Mouse (Mus musculus): ENCODE measurements around the gene Rab11fip3. TPM values are rescaled to one million over a fixed set of nuclear protein-coding genes. Genes with fewer than 3 reads are reported as not detected.
"Not testable (repeated sequence)": the region's sequence is repeated elsewhere in the genome, so short reads cannot be mapped to it uniquely, and the experiment has no call there.

The Rab11fip3 gene
- 25.2 and 26.2 TPM in 2 replicates for polyA plus RNA-seq (2012; rRNA removed)

- peak within 1 kb of the TSS; percentile 84 for H3K4me3 ChIP-seq (ENCODE audit: control insufficient read depth, insufficient read depth, low read length)
- WGBS: under 1% methylated on average over 94 of the region's 94 CpGs
- peak; percentile 67 for TF ChIP-seq POLR2A (IDR thresholded peaks at IDR 0.05; ENCODE audit: control insufficient read depth, extremely low read depth, insufficient read depth, low read length, poor library complexity)
- TF ChIP-seq CTCF (IDR thresholded peaks at IDR 0.05; ENCODE audit: borderline replicate concordance, control insufficient read depth, extremely low read depth, insufficient read depth, low read length, poor library complexity): no peak
- H3K27me3 ChIP-seq (ENCODE audit: control insufficient read depth, insufficient read depth, low read length): no peaks in the 10 kb centered on the region; the same call in 1 of the 2 replicates
- peaks cover 21% of the 10 kb centered on the region for H3K4me1 ChIP-seq (replicated peaks; ENCODE audit: control insufficient read depth, insufficient read depth, low read length)
- H3K36me3 ChIP-seq (ENCODE audit: control insufficient read depth, insufficient read depth, low read length): no peaks in the 10 kb centered on the region
- no peak within 1 kb of the TSS for H3K27ac ChIP-seq (ENCODE audit: control insufficient read depth, insufficient read depth, low read length)
- DNase-seq: peak; percentile 80
These were observed at the start of gene Rab11fip3 for GRCm38 (mm10) chr17:26068831-26069739. Gene Rab11fip3 (minus strand): TSS chr17:26069555.

- no peak for DNase-seq
- Histone ChIP-seq H3K27ac (ENCODE audit: control insufficient read depth, insufficient read depth, low read length) (no peak overlapping the region), H3K36me3 (ENCODE audit: control insufficient read depth, insufficient read depth, low read length) (no peaks in the 10 kb centered on the region), H3K4me3 (ENCODE audit: control insufficient read depth, insufficient read depth, low read length) (no peak overlapping the region), H3K27me3 (ENCODE audit: control insufficient read depth, insufficient read depth, low read length) (no peaks in the 10 kb centered on the region), H3K4me1 (replicated peaks; ENCODE audit: control insufficient read depth, insufficient read depth, low read length) (peaks cover 15% of the 10 kb centered on the region)
- WGBS: 93% methylated on average over 17 of the region's 17 CpGs
- TF ChIP-seq POLR2A (IDR thresholded peaks at IDR 0.05; ENCODE audit: control insufficient read depth, extremely low read depth, insufficient read depth, low read length, poor library complexity) (no peak), CTCF (IDR thresholded peaks at IDR 0.05; ENCODE audit: borderline replicate concordance, control insufficient read depth, extremely low read depth, insufficient read depth, low read length, poor library complexity) (no peak)
These were observed 47.3 kb upstream of the Rab11fip3 start for GRCm38 (mm10) chr17:26116503-26117258.

- no peak overlapping the region for H3K27ac ChIP-seq (ENCODE audit: control insufficient read depth, insufficient read depth, low read length)
- H3K4me1 ChIP-seq (replicated peaks; ENCODE audit: control insufficient read depth, insufficient read depth, low read length): peaks cover 15% of the 10 kb centered on the region
- no peaks in the 10 kb centered on the region for H3K27me3 ChIP-seq (ENCODE audit: control insufficient read depth, insufficient read depth, low read length)
- WGBS: 79% methylated on average over 3 of the region's 3 CpGs
- H3K36me3 ChIP-seq (ENCODE audit: control insufficient read depth, insufficient read depth, low read length): no peaks in the 10 kb centered on the region
- no peak overlapping the region for H3K4me3 ChIP-seq (ENCODE audit: control insufficient read depth, insufficient read depth, low read length)
- TF ChIP-seq CTCF (IDR thresholded peaks at IDR 0.05; ENCODE audit: borderline replicate concordance, control insufficient read depth, extremely low read depth, insufficient read depth, low read length, poor library complexity): no peak
- TF ChIP-seq POLR2A (IDR thresholded peaks at IDR 0.05; ENCODE audit: control insufficient read depth, extremely low read depth, insufficient read depth, low read length, poor library complexity): no peak
- DNase-seq: no peak
These were observed 46.7 kb upstream of the Rab11fip3 start for GRCm38 (mm10) chr17:26115956-26116487.

- no peak for DNase-seq
- H3K27me3 ChIP-seq (ENCODE audit: control insufficient read depth, insufficient read depth, low read length): no peaks in the 10 kb centered on the region
- no peaks in the 10 kb centered on the region for H3K36me3 ChIP-seq (ENCODE audit: control insufficient read depth, insufficient read depth, low read length)
- peaks cover 14% of the 10 kb centered on the region for H3K4me1 ChIP-seq (replicated peaks; ENCODE audit: control insufficient read depth, insufficient read depth, low read length)
- 95% methylated on average over 7 of the region's 7 CpGs for WGBS
- TF ChIP-seq CTCF (IDR thresholded peaks at IDR 0.05; ENCODE audit: borderline replicate concordance, control insufficient read depth, extremely low read depth, insufficient read depth, low read length, poor library complexity): no peak
- no peak for TF ChIP-seq POLR2A (IDR thresholded peaks at IDR 0.05; ENCODE audit: control insufficient read depth, extremely low read depth, insufficient read depth, low read length, poor library complexity)
- no peak overlapping the region for H3K27ac ChIP-seq (ENCODE audit: control insufficient read depth, insufficient read depth, low read length)
- H3K4me3 ChIP-seq (ENCODE audit: control insufficient read depth, insufficient read depth, low read length): no peak overlapping the region
These were observed 46.0 kb upstream of the Rab11fip3 start for GRCm38 (mm10) chr17:26115205-26115898.

- H3K36me3 ChIP-seq (ENCODE audit: control insufficient read depth, insufficient read depth, low read length); DNase-seq; H3K4me1 ChIP-seq (replicated peaks; ENCODE audit: control insufficient read depth, insufficient read depth, low read length); H3K27me3 ChIP-seq (ENCODE audit: control insufficient read depth, insufficient read depth, low read length); H3K4me3 ChIP-seq (ENCODE audit: control insufficient read depth, insufficient read depth, low read length); H3K27ac ChIP-seq (ENCODE audit: control insufficient read depth, insufficient read depth, low read length): not testable (repeated sequence)
- 91% methylated on average over 7 of the region's 7 CpGs for WGBS
These were observed 45.1 kb upstream of the Rab11fip3 start for GRCm38 (mm10) chr17:26114461-26114860.

GRCm38 (mm10) chr17:26114061-26114460, 44.7 kb upstream of the Rab11fip3 start:
- DNase-seq: no peak
- 35% methylated on average over 8 of the region's 8 CpGs for WGBS
- no peaks in the 10 kb centered on the region for H3K36me3 ChIP-seq (ENCODE audit: control insufficient read depth, insufficient read depth, low read length)
- TF ChIP-seq CTCF (IDR thresholded peaks at IDR 0.05; ENCODE audit: borderline replicate concordance, control insufficient read depth, extremely low read depth, insufficient read depth, low read length, poor library complexity) (no peak), POLR2A (IDR thresholded peaks at IDR 0.05; ENCODE audit: control insufficient read depth, extremely low read depth, insufficient read depth, low read length, poor library complexity) (no peak)
- no peak overlapping the region for H3K27ac ChIP-seq (ENCODE audit: control insufficient read depth, insufficient read depth, low read length)
- H3K27me3 ChIP-seq (ENCODE audit: control insufficient read depth, insufficient read depth, low read length): no peaks in the 10 kb centered on the region
- H3K4me1 ChIP-seq (replicated peaks; ENCODE audit: control insufficient read depth, insufficient read depth, low read length): peaks cover 9% of the 10 kb centered on the region
- peak overlapping the region; percentile 84; the same call in 1 of the 2 replicates for H3K4me3 ChIP-seq (ENCODE audit: control insufficient read depth, insufficient read depth, low read length)
